Mouse (Mus musculus) limb, embryonic 12.5 days (tissue): Measurements from ENCODE around the gene Fgfr3. TPM values are rescaled to one million over a fixed set of nuclear protein-coding genes. Genes with fewer than 3 reads are reported as not detected.

Experiments
- ATAC-seq: fragments of 200-750 bp; cut with Nextera tagmentation; 2 replicates; pipeline ENCODE4 v1.8.0; 2017; ENCODE audit warnings: low read depth, moderate TSS enrichment; ENCODE audit not compliant: insufficient number of reproducible peaks, insufficient read depth, low FRiP score, low TSS enrichment
- H3K27ac ChIP-seq: fragments of 300-500 bp; sonication (generic); 2 replicates; pipeline ENCODE4 v1.5.1; 2016; ENCODE audit warnings: mild to moderate bottlenecking, moderate library complexity
- H3K27me3 ChIP-seq: fragments of 300-500 bp; sonication (generic); 2 replicates; pipeline ENCODE4 v1.6.1; 2016; ENCODE audit warnings: mild to moderate bottlenecking, moderate library complexity
- H3K36me3 ChIP-seq: fragments of 300-500 bp; sonication (generic); 2 replicates; pipeline ENCODE4 v1.6.1; 2016; ENCODE audit warnings: mild to moderate bottlenecking, moderate library complexity
- H3K4me1 ChIP-seq: fragments of 300-500 bp; sonication (generic); replicated peaks from 2 replicates; pipeline ENCODE4 v1.6.1; 2016
- H3K4me2 ChIP-seq: fragments of 300-500 bp; sonication (generic); 2 replicates; pipeline ENCODE4 v1.6.1; 2016; ENCODE audit warnings: mild to moderate bottlenecking, moderate library complexity
- H3K4me3 ChIP-seq: fragments of 300-500 bp; sonication (generic); replicated peaks from 2 replicates; pipeline ENCODE4 v1.5.1; 2016; ENCODE audit warnings: mild to moderate bottlenecking
- H3K9ac ChIP-seq: fragments of 300-500 bp; sonication (generic); replicated peaks from 2 replicates; pipeline ENCODE4 v1.6.1; 2016; ENCODE audit warnings: mild to moderate bottlenecking, moderate library complexity
- H3K9me3 ChIP-seq: fragments of 300-500 bp; sonication (generic); 2 replicates; pipeline ENCODE4 v1.6.1; 2016; ENCODE audit warnings: mild to moderate bottlenecking, moderate library complexity
- WGBS: fragments of 180-500 bp; shearing (Covaris S2); methylation state at CpG from one replicate; pipeline ENCODE4 v1.1.7; 2016; 5-methylcytosine and 5-hydroxymethylcytosine counted together
- polyA plus RNA-seq: library from polyadenylated mRNA; unstranded; fragments of >200 nt; fragmentation: Nextera tagmentation; extraction: Ambion mirVana; gene quantifications from 2 replicates; pipeline ENCODE4 v1.2.1, GENCODE M21; 2016

Fgfr3 gene
- polyA plus RNA-seq, 1 experiment from 2014 or later, result 24.5 TPM

GRCm38 (mm10) chr5:33688278-33689220, 32.9 kb upstream of the Fgfr3 start:
- WGBS, result 72% methylated on average over 14 of the region's 14 CpGs
- H3K4me2 ChIP-seq, result peak overlapping the region; percentile 13; the same call in 1 of the 2 replicates
- H3K4me1 ChIP-seq, result peaks cover 44% of the 10 kb centered on the region
- no peaks in the 10 kb centered on the region; the same call in 1 of the 2 replicates for H3K27me3 ChIP-seq
- H3K9me3 ChIP-seq, result no peaks in the 10 kb centered on the region
- no peak for ATAC-seq
- 0 out of 2 replicates have a peak overlapping the region, but pooled peaks have one; percentile 53 for H3K27ac ChIP-seq
- no peak overlapping the region for H3K4me3 ChIP-seq
- 0 out of 2 replicates have a peak overlapping the region, but pooled peaks have one; percentile 50 for H3K9ac ChIP-seq
- no peaks in the 10 kb centered on the region for H3K36me3 ChIP-seq

GRCm38 (mm10) chr5:33689221-33689844, 32.1 kb upstream of the Fgfr3 start:
- Histone ChIP-seq H3K4me3 (no peak overlapping the region), H3K9ac (peak overlapping the region; percentile 50), H3K27ac (0 out of 2 replicates have a peak overlapping the region, but pooled peaks have one; percentile 53), H3K36me3 (no peaks in the 10 kb centered on the region), H3K9me3 (no peaks in the 10 kb centered on the region), H3K27me3 (no peaks in the 10 kb centered on the region; the same call in none of the 2 replicates), H3K4me2 (peak overlapping the region; percentile 13), H3K4me1 (peaks cover 52% of the 10 kb centered on the region)
- ATAC-seq, result no peak
- WGBS, result 46% methylated on average over 20 of the region's 20 CpGs

DNA sequence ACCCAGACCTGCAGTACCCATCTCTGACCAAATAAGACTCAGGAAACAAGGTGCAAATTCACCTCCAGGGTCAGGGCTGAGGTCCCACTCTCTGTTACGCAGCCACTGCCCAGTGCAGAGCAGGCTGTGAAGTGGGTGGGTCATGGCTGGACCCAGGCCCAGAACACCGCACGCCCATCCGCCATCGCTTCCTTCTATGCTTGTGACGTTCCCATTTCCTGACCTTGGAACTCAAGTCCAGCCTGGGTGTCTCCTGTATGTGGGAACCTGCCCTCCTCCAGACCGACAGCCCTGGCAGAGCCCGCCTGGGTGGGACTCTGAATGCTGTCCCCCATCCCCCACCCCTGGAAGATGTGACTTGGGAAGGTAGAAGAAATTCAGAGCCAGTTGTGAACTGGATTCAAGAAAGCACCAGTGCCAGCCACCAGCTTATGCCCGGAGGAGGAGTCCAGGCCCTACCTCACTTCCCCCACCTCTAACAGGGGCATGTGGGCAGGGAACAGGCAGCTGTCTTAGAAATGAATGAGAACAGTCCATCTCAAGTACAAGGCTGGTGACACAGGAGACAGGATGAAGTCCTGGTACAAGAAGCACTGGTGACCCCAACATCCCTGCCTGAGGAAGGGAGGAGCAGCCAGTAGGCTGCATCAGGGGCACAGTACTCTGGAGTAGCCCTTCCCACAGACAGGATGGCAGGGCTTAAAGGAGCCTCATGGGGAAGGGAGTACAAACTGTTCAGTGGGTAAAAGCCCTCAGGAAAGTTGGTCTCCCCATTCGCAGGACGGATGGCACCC, 31.4 kb upstream of the Fgfr3 start:
- Histone ChIP-seq H3K9ac (peak overlapping the region; percentile 50), H3K4me2 (no peak overlapping the region), H3K4me1 (peaks cover 59% of the 10 kb centered on the region), H3K4me3 (no peak overlapping the region), H3K9me3 (no peaks in the 10 kb centered on the region), H3K27ac (0 out of 2 replicates have a peak overlapping the region, but pooled peaks have one; percentile 13), H3K36me3 (no peaks in the 10 kb centered on the region), H3K27me3 (no peaks in the 10 kb centered on the region; the same call in none of the 2 replicates)
- ATAC-seq, result no peak
- 85% methylated on average over 11 of the region's 11 CpGs for WGBS

GRCm38 (mm10) chr5:33692393-33692792, 29.1 kb upstream of the Fgfr3 start:
- Histone ChIP-seq H3K4me3 (peak overlapping the region; percentile 15; the same call in 1 of the 2 replicates), H3K9me3 (no peaks in the 10 kb centered on the region), H3K4me1 (peaks cover 83% of the 10 kb centered on the region), H3K36me3 (no peaks in the 10 kb centered on the region), H3K27me3 (peaks cover 13% of the 10 kb centered on the region), H3K9ac (peak overlapping the region; percentile 24), H3K4me2 (peak overlapping the region; percentile 40), H3K27ac (peak overlapping the region; percentile 97)
- WGBS, result under 1% methylated on average over 24 of the region's 24 CpGs
- ATAC-seq, result peak; percentile 84

GRCm38 (mm10) chr5:33694461-33694847, 27.0 kb upstream of the Fgfr3 start:
- peak overlapping the region; percentile 77; the same call in 1 of the 2 replicates for H3K9ac ChIP-seq
- H3K4me3 ChIP-seq, result no peak overlapping the region
- H3K4me1 ChIP-seq, result peaks cover 94% of the 10 kb centered on the region
- WGBS, result 58% methylated on average over 9 of the region's 9 CpGs
- H3K27me3 ChIP-seq, result peaks cover 24% of the 10 kb centered on the region
- peak overlapping the region; percentile 89 for H3K27ac ChIP-seq
- H3K4me2 ChIP-seq, result peak overlapping the region; percentile 86
- H3K9me3 ChIP-seq, result no peaks in the 10 kb centered on the region
- no peaks in the 10 kb centered on the region for H3K36me3 ChIP-seq
- ATAC-seq, result no peak

- peaks cover 94% of the 10 kb centered on the region for H3K4me1 ChIP-seq
- peak; percentile 11 for ATAC-seq
- no peaks in the 10 kb centered on the region for H3K9me3 ChIP-seq
- peak overlapping the region; percentile 89 for H3K27ac ChIP-seq
- H3K36me3 ChIP-seq, result no peaks in the 10 kb centered on the region
- H3K4me3 ChIP-seq, result peak overlapping the region; percentile 47
- peak overlapping the region; percentile 77 for H3K9ac ChIP-seq
- H3K27me3 ChIP-seq, result peaks cover 29% of the 10 kb centered on the region
- H3K4me2 ChIP-seq, result peak overlapping the region; percentile 86
- WGBS, result 2% methylated on average over 70 of the region's 71 CpGs
Measured at GRCm38 (mm10) chr5:33694848-33695717, 26.4 kb upstream of the Fgfr3 start.

DNA sequence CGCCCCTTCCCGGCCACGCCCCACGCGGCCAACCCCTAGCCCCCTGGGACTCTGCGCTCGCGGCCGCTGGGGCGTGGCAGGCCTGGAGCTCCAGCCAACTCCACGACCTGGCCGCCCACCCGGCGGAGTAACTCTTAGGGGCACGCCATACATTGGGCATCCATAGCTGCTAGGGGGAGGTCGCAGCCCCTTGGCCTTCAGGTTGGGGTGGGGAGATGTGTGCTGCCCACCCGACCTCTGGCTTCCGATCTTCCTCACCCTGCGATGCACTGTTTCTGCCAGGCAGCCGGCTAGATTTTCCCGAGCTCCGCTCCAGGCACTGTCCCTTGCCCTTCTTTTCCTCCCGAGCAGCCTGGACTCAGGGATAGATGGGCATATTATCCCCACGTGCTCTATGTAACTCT, 25.8 kb upstream of the Fgfr3 start:
- ATAC-seq, result no peak
- H3K36me3 ChIP-seq, result no peaks in the 10 kb centered on the region
- peak overlapping the region; percentile 86 for H3K4me2 ChIP-seq
- H3K9me3 ChIP-seq, result no peaks in the 10 kb centered on the region
- H3K27me3 ChIP-seq, result peaks cover 35% of the 10 kb centered on the region
- peak overlapping the region; percentile 89 for H3K27ac ChIP-seq
- peaks cover 94% of the 10 kb centered on the region for H3K4me1 ChIP-seq
- peak overlapping the region; percentile 77 for H3K9ac ChIP-seq
- H3K4me3 ChIP-seq, result peak overlapping the region; percentile 47
- 4% methylated on average over 24 of the region's 24 CpGs for WGBS

GRCm38 (mm10) chr5:33696430-33696829, 25.0 kb upstream of the Fgfr3 start:
- Histone ChIP-seq H3K9ac (no peak overlapping the region), H3K4me3 (no peak overlapping the region), H3K27ac (no peak overlapping the region; the same call in 1 of the 2 replicates), H3K27me3 (peaks cover 41% of the 10 kb centered on the region), H3K4me1 (peaks cover 94% of the 10 kb centered on the region), H3K36me3 (no peaks in the 10 kb centered on the region), H3K9me3 (no peaks in the 10 kb centered on the region), H3K4me2 (peak overlapping the region; percentile 6; the same call in 1 of the 2 replicates)
- 49% methylated on average over 5 of the region's 5 CpGs for WGBS
- ATAC-seq, result no peak

GRCm38 (mm10) chr5:33697534-33697933, 23.9 kb upstream of the Fgfr3 start:
- Histone ChIP-seq H3K4me1 (peaks cover 83% of the 10 kb centered on the region), H3K36me3 (no peaks in the 10 kb centered on the region), H3K9ac (no peak overlapping the region), H3K27me3 (peaks cover 47% of the 10 kb centered on the region), H3K4me2 (no peak overlapping the region), H3K27ac (peak overlapping the region; percentile 67), H3K9me3 (no peaks in the 10 kb centered on the region), H3K4me3 (no peak overlapping the region)
- no peak for ATAC-seq
- 61% methylated on average over 1 of the region's 1 CpGs for WGBS

DNA sequence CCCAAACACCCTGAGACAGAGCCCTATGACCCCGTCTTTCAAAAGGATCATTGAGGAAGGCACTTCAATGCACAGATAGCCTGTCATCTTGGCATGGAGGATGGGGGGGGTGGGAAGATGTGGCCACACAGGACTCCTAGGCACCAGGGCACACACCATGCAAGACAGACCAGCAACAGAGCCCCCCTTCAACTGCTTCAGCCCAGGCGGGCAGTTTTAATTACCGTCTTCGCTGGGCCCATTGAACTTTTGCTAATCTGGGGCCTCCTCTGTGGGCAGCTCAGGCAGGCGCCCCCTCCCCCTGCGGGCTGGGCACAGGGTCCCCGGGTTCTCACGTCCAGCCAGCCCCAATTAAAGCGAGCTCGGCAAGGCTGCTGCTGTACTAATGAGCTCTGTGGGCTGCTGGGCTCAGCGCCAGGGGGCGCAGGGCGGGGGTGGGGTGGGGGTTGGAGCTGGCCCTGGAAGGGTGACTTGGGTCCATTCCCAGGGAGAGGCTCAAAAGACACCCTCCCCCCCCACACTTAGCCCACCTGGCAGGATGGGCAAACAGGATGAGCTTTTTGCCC, 23.4 kb upstream of the Fgfr3 start:
- WGBS, result 12% methylated on average over 13 of the region's 13 CpGs
- Histone ChIP-seq H3K9me3 (no peaks in the 10 kb centered on the region), H3K4me2 (no peak overlapping the region), H3K4me1 (peaks cover 78% of the 10 kb centered on the region), H3K9ac (no peak overlapping the region), H3K36me3 (no peaks in the 10 kb centered on the region), H3K27ac (peak overlapping the region; percentile 67), H3K27me3 (peaks cover 47% of the 10 kb centered on the region), H3K4me3 (no peak overlapping the region)
- no peak for ATAC-seq
